Mouse (Mus musculus) midbrain, embryonic 11.5 days (tissue): ENCODE results near the gene Zp3r. TPM values are rescaled to one million over a fixed set of nuclear protein-coding genes. Genes with fewer than 3 reads are reported as not detected.

Source experiments
- ATAC-seq: fragments of 200-750 bp; cut with Nextera tagmentation; 2 replicates; pipeline ENCODE4 v1.8.0; 2017; ENCODE audit warnings: moderate TSS enrichment, moderate library complexity; ENCODE audit not compliant: low FRiP score
- DNase-seq: peaks from one replicate; pipeline ENCODE4 v3.0.0; 2015; ENCODE audit warnings: low spot score; ENCODE audit errors: missing footprints
- H3K27ac ChIP-seq: fragments of 300-500 bp; sonication (generic); 2 replicates; pipeline ENCODE4 v1.5.1; 2014; ENCODE audit warnings: low read depth, low read length
- H3K27me3 ChIP-seq: fragments of 300-500 bp; sonication (generic); 2 replicates; pipeline ENCODE4 v1.6.1; 2014; ENCODE audit warnings: mild to moderate bottlenecking, low read length, moderate library complexity, mixed read lengths; ENCODE audit not compliant: control insufficient read depth, insufficient read depth
- H3K36me3 ChIP-seq: fragments of 300-500 bp; sonication (generic); 2 replicates; pipeline ENCODE4 v1.6.1; 2014; ENCODE audit warnings: mild to moderate bottlenecking, low read length, moderate library complexity, mixed read lengths; ENCODE audit not compliant: control insufficient read depth, insufficient read depth
- H3K4me1 ChIP-seq: fragments of 300-500 bp; sonication (generic); 2 replicates; pipeline ENCODE4 v1.6.1; 2014; ENCODE audit warnings: low read length; ENCODE audit not compliant: control insufficient read depth, insufficient read depth
- H3K4me2 ChIP-seq: fragments of 300-500 bp; sonication (generic); 2 replicates; pipeline ENCODE4 v1.6.1; 2014; ENCODE audit warnings: mild to moderate bottlenecking, moderate library complexity
- H3K4me3 ChIP-seq: fragments of 300-500 bp; sonication (generic); 2 replicates; pipeline ENCODE4 v1.5.1; 2014; ENCODE audit warnings: low read depth, low read length
- H3K9ac ChIP-seq: fragments of 300-500 bp; sonication (generic); 2 replicates; pipeline ENCODE4 v1.6.1; 2014; ENCODE audit warnings: low read length
- H3K9me3 ChIP-seq: fragments of 300-500 bp; sonication (generic); 2 replicates; pipeline ENCODE4 v1.6.1; 2016; ENCODE audit warnings: low read length; ENCODE audit not compliant: control insufficient read depth
- WGBS: fragments of 180-500 bp; shearing (Covaris S2); extraction: QIAGEN DNeasy Blood & Tissue Kit; methylation state at CpG from one replicate; pipeline ENCODE4 v1.1.7; 2014; 5-methylcytosine and 5-hydroxymethylcytosine counted together
- polyA plus RNA-seq: library from polyadenylated mRNA; unstranded; fragments of >200 nt; fragmentation: Nextera tagmentation; extraction: Ambion mirVana; gene quantifications from 2 replicates; pipeline ENCODE4 v1.2.1, GENCODE M21; 2014

Zp3r gene
- polyA plus RNA-seq, 1 experiment from 2014 or later = not detected

DNA sequence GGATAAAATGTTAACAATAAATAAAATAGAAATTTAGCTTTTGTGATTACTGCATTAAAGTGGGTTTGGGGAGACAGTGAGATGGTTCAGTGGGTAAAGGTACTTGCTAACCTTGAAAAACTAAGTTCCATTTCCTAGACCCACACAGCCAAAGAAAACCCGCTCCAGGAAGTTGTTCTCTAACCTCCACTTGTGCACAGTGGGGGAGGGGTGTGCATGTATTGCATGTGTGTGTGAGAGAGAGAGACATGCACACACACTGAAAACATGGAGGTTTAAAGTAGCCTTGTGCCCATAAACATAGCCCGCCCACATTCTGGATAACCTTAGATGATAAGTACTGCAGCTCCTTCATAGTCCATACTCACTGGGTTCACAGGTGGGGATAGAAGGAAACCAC, 33.1 kb downstream of the Zp3r start:
- no peak overlapping the region for H3K4me3 ChIP-seq
- H3K27me3 ChIP-seq = no peaks in the 10 kb centered on the region
- no peaks in the 10 kb centered on the region for H3K4me1 ChIP-seq
- DNase-seq (no peak), ATAC-seq (no peak)
- H3K27ac ChIP-seq = no peak overlapping the region
- H3K9me3 ChIP-seq = no peaks in the 10 kb centered on the region
- H3K36me3 ChIP-seq = no peaks in the 10 kb centered on the region
- WGBS = 98% methylated on average over 2 of the region's 2 CpGs
- H3K9ac ChIP-seq = no peak overlapping the region
- no peak overlapping the region for H3K4me2 ChIP-seq

DNA sequence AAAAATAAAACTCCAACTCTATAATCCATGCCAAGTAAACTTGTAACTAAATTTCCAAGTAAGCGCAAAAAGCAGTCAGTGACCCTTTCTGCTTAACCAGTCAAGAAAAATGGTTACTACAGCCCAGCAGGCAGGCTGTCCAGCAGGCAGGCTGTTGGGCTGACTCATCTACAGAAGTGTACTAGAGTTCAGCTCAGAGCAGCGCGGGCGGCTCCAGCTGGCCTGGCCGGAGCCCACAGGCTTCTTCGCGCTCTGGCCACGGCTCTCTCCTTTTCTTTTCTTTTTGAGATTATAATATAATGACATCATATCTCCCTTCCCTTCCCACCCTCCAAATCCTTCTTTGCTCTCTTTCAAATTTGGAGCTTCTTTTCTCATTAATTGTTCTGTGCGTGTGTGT, 40.8 kb downstream of the Zp3r start:
- Histone ChIP-seq H3K27ac (no peak overlapping the region), H3K9ac (no peak overlapping the region), H3K4me3 (no peak overlapping the region), H3K27me3 (no peaks in the 10 kb centered on the region), H3K4me1 (no peaks in the 10 kb centered on the region), H3K36me3 (no peaks in the 10 kb centered on the region), H3K9me3 (no peaks in the 10 kb centered on the region), H3K4me2 (no peak overlapping the region)
- no peak for DNase-seq
- ATAC-seq = no peak
- 85% methylated on average over 9 of the region's 9 CpGs for WGBS

- H3K4me1 ChIP-seq = no peaks in the 10 kb centered on the region
- no peaks in the 10 kb centered on the region for H3K27me3 ChIP-seq
- no peaks in the 10 kb centered on the region for H3K9me3 ChIP-seq
- no peak for DNase-seq
- no peak overlapping the region for H3K27ac ChIP-seq
- no peak overlapping the region for H3K4me3 ChIP-seq
- 74% methylated on average over 4 of the region's 4 CpGs for WGBS
- no peak overlapping the region for H3K4me2 ChIP-seq
- no peak overlapping the region for H3K9ac ChIP-seq
- H3K36me3 ChIP-seq = no peaks in the 10 kb centered on the region
- ATAC-seq = no peak
Measured at GRCm38 (mm10) chr1:130576389-130576788, 53.0 kb downstream of the Zp3r start.

DNA sequence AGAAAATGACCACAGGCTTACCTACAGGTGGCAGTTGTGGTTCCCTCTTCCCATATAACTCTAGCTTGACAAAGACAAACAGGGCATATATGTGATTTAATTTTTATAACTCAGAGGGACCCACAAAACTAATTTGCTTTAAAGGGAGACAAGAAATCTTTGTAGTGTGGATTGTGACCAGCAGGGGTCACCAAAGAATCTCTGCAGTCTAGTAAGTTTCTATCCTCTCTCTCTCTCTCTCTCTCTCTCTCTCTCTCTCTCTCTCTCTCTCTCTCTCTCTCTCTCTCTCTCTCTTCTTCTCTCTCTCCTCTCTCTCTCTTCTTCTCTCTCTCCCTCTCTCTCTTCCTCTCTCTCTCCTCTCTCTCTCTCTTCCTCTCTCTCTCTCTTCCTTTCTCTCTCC, 53.5 kb downstream of the Zp3r start:
- no peaks in the 10 kb centered on the region for H3K4me1 ChIP-seq
- H3K4me2 ChIP-seq = no peak overlapping the region
- H3K27me3 ChIP-seq = no peaks in the 10 kb centered on the region
- no peak overlapping the region for H3K9ac ChIP-seq
- DNase-seq = peak; percentile 89
- H3K4me3 ChIP-seq = no peak overlapping the region
- H3K36me3 ChIP-seq = no peaks in the 10 kb centered on the region
- no peak overlapping the region for H3K27ac ChIP-seq
- no peak for ATAC-seq
- no peaks in the 10 kb centered on the region for H3K9me3 ChIP-seq

- DNase-seq (no peak), ATAC-seq (no peak)
- no peak overlapping the region for H3K4me2 ChIP-seq
- H3K4me1 ChIP-seq = no peaks in the 10 kb centered on the region
- H3K36me3 ChIP-seq = no peaks in the 10 kb centered on the region
- 77% methylated on average over 5 of the region's 5 CpGs for WGBS
- no peak overlapping the region for H3K4me3 ChIP-seq
- H3K27ac ChIP-seq = no peak overlapping the region
- no peaks in the 10 kb centered on the region for H3K9me3 ChIP-seq
- no peak overlapping the region for H3K9ac ChIP-seq
- H3K27me3 ChIP-seq = no peaks in the 10 kb centered on the region
Measured at GRCm38 (mm10) chr1:130551407-130552249, 77.8 kb downstream of the Zp3r start.

- Histone ChIP-seq H3K4me2 (no peak overlapping the region), H3K4me3 (no peak overlapping the region), H3K9me3 (no peaks in the 10 kb centered on the region), H3K27ac (no peak overlapping the region), H3K36me3 (no peaks in the 10 kb centered on the region), H3K4me1 (no peaks in the 10 kb centered on the region), H3K9ac (no peak overlapping the region), H3K27me3 (no peaks in the 10 kb centered on the region)
- DNase-seq (no peak), ATAC-seq (no peak)
- 71% methylated on average over 19 of the region's 19 CpGs for WGBS
Measured at GRCm38 (mm10) chr1:130550242-130551167, 78.9 kb downstream of the Zp3r start.

GRCm38 (mm10) chr1:130549698-130550097, 79.7 kb downstream of the Zp3r start:
- Histone ChIP-seq H3K27ac (no peak overlapping the region), H3K36me3 (no peaks in the 10 kb centered on the region), H3K9ac (no peak overlapping the region), H3K4me2 (no peak overlapping the region), H3K4me3 (no peak overlapping the region), H3K9me3 (no peaks in the 10 kb centered on the region), H3K4me1 (no peaks in the 10 kb centered on the region), H3K27me3 (no peaks in the 10 kb centered on the region)
- DNase-seq (no peak), ATAC-seq (no peak)
- WGBS = 87% methylated on average over 6 of the region's 6 CpGs

DNA sequence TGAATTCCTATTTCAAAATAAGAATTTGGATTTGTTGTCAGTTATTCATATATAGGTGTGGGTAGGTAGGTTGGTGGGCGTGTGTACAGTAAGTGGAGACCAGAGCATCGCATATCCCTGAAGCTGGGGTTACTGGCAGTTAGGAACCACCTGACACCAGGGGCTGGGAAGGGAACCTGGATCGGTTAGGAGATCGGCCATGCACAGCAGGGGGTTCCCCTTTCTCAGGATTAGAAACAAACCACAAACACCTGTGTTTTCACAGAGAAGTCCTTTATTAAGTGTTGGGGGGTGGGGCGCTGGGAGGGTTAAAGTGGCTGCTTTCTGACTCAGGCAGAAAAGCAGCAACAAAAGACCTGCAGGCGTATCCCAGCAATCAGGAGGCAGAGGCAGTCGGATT, 80.3 kb downstream of the Zp3r start:
- Histone ChIP-seq H3K4me3 (no peak overlapping the region), H3K27ac (no peak overlapping the region), H3K4me1 (no peaks in the 10 kb centered on the region), H3K36me3 (no peaks in the 10 kb centered on the region), H3K9ac (no peak overlapping the region), H3K27me3 (no peaks in the 10 kb centered on the region), H3K4me2 (no peak overlapping the region), H3K9me3 (no peaks in the 10 kb centered on the region)
- WGBS = 66% methylated on average over 7 of the region's 7 CpGs
- DNase-seq (peak; percentile 21), ATAC-seq (no peak)
